Mouse (Mus musculus) testis, adult 2 months (tissue): ENCODE data around the gene Plcb3. TPM values are rescaled to one million over a fixed set of nuclear protein-coding genes. Genes with fewer than 3 reads are reported as not detected.

Source experiments
- H3K27ac ChIP-seq: fragments of 200-500 bp; 2 replicates; pipeline ENCODE4 v1.5.1; 2012; ENCODE audit warnings: low read depth, low read length; ENCODE audit not compliant: control insufficient read depth, insufficient read depth
- H3K27me3 ChIP-seq: fragments of 200-500 bp; 2 replicates; pipeline ENCODE4 v1.6.1; 2012; ENCODE audit warnings: mild to moderate bottlenecking, low read length, moderate library complexity; ENCODE audit not compliant: control insufficient read depth, insufficient read depth
- H3K36me3 ChIP-seq: fragments of 200-500 bp; 2 replicates; pipeline ENCODE4 v1.6.1; 2012; ENCODE audit warnings: mild to moderate bottlenecking, low read length; ENCODE audit not compliant: control insufficient read depth, insufficient read depth
- H3K4me1 ChIP-seq: fragments of 200-500 bp; 2 replicates; pipeline ENCODE4 v1.6.1; 2012; ENCODE audit warnings: low read length; ENCODE audit not compliant: control insufficient read depth, insufficient read depth
- H3K4me3 ChIP-seq: fragments of 200-500 bp; 2 replicates; pipeline ENCODE4 v1.5.1; 2012; ENCODE audit warnings: low read depth, mild to moderate bottlenecking, low read length, moderate library complexity, mixed read lengths; ENCODE audit not compliant: control insufficient read depth
- CTCF ChIP-seq: fragments of 200-500 bp; IDR thresholded peaks from 2 replicates; pipeline ENCODE4 v1.5.1; 2012; ENCODE audit warnings: low read depth, mild to moderate bottlenecking, inconsistent platforms, low read length, moderate library complexity; ENCODE audit not compliant: control insufficient read depth, insufficient read depth, insufficient replicate concordance
- POLR2A ChIP-seq: fragments of 200-500 bp; IDR thresholded peaks from 2 replicates; pipeline ENCODE4 v1.6.1; 2012; ENCODE audit warnings: low read depth, mild to moderate bottlenecking, inconsistent platforms, low read length, moderate library complexity; ENCODE audit not compliant: control insufficient read depth
- polyA plus RNA-seq: library from polyadenylated mRNA; depleted of rRNA; stranded (reverse); fragments of >200 nt; gene quantifications from 2 replicates; pipeline ENCODE4 v1.2.3, GENCODE M21; 2012; rRNA removed

Plcb3 gene
- 13.9 and 14.6 TPM in 2 replicates for polyA plus RNA-seq

DNA sequence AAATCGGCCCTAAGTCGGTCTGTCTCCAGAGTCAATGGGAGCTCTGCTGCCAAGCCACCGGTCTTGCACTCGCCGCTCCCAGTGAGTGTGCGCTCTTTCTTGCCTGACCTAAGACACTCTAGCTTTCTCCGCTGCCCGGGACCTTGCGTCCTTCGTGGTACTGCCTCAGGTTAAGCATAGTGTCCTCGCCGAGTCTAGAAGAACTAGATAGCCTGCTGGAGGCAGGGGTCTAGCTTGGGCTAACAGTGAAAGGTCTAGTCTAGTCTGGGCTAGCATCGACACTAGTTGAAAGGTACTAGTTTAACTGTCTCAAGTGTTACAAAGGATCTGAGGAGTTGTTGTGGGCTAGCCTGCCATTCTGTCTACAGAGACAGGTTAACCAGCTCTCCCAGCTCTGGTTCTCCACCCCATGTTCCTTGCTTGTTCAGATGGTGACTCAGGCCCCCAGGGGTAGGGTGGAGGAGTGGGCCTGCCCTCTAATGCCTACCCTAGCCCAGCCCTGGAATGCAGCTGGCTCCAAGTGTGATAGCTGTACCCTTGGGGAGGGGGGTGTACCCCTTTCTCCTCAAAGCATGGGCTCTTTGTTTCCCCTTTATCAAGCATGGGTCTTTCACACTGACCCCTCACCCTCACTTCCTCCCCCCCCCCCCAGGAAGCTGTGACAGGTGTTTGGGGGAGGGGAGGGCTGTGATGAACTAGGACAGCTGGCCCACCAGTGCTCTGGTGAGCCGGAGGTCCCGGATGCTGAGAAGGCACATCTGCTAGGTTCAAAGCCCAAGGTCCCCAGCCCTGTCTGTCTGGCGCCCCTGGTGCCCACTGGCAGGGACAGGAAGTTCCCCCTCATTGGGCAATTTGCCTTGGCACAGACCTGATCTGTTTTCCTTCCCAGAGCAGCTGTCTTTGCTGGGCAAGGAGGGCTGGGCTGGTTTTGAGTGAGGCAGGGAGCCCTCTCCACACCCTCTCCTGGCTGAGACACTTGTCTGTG lies at the start of gene Plcb3:
TSS of gene Plcb3 (minus strand) at position 934 of the 985 bp plus-strand sequence.
- Histone ChIP-seq H3K36me3 (no peaks in the 10 kb centered on the region), H3K27ac (peak within 1 kb of the TSS; percentile 77), H3K4me1 (peaks cover 27% of the 10 kb centered on the region), H3K4me3 (peak within 1 kb of the TSS; percentile 91), H3K27me3 (no peaks in the 10 kb centered on the region)
- TF ChIP-seq CTCF (no peak), POLR2A (no peak; the same call in 1 of the 2 replicates)

DNA sequence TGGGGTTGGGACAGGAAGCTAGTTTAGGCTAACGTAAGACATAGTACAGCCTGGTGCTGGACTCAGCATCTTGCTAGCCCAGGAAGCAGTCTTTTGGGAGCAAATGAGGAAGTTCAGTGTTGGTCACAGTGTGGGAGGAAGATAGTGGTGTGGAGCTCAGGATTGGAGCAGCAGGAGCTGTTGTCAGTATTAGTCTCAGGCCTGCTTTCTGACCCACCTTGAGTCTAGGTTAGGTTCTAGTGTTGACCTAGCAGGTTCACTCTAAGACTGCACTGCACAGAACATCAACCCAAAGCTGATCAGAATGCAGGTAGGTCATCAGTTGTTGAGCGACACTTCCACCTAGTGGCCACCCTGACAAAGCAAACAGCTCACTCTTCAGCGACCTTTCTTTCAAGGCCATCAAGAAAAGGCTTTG lies 44.0 kb upstream of the Plcb3 start:
- Histone ChIP-seq H3K36me3 (peaks cover 7% of the 10 kb centered on the region), H3K4me3 (no peak overlapping the region), H3K4me1 (no peaks in the 10 kb centered on the region), H3K27ac (peak overlapping the region; percentile 24; the same call in 1 of the 2 replicates), H3K27me3 (no peaks in the 10 kb centered on the region)
- TF ChIP-seq CTCF (no peak; the same call in 1 of the 2 replicates), POLR2A (no peak)

DNA sequence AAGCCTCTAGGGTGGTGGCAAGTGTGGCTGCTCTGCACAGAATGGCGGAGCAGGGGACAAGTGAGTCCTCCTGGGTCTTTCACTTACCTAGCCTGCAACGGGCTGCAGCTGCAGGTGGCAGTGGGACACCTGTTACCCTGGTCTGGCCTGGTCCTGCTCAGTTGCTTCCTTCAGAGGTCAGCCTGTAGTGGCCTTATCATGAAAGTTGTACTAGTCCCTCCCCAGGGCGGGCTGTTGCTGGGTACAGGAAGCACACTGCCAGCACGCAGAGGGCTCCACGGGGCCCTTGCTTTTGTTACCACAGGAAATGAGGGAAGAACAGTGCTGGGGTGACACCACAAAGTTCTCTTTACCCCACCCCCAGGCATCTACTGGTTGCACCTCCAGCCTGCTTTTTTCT lies 42.9 kb upstream of the Plcb3 start, which contains the start of gene Fermt3:
TSS of gene Fermt3 (minus strand) at position 279 of the 400 bp plus-strand sequence.
- no peaks in the 10 kb centered on the region for H3K27me3 ChIP-seq
- H3K4me3 ChIP-seq: no peak within 1 kb of the TSS
- H3K27ac ChIP-seq: peak within 1 kb of the TSS; percentile 63
- TF ChIP-seq POLR2A: no peak
- TF ChIP-seq CTCF: no peak
- no peaks in the 10 kb centered on the region for H3K4me1 ChIP-seq
- peaks cover 5% of the 10 kb centered on the region; the same call in 1 of the 2 replicates for H3K36me3 ChIP-seq

DNA sequence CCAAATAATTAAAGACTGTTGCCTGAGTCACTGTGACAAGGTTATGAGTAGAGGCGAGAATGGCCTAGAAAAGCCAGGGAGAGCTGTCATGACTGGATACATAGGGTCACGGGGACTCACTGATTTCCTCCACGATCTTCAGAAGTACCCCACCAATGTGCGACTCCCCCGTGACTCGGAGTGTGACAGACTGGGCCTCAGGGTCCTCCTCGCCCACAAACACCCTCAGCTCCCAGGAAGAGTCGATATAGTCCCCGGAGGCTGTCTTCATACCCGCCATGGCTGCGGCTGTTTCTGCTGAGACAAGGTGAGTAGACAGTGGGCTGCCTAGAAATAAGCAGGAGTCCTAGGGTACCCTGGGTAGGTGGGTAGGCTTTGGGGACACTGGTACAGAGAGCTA lies 42.3 kb upstream of the Plcb3 start:
- peaks cover 5% of the 10 kb centered on the region; the same call in 1 of the 2 replicates for H3K36me3 ChIP-seq
- H3K27me3 ChIP-seq: no peaks in the 10 kb centered on the region
- TF ChIP-seq POLR2A (no peak), CTCF (no peak)
- H3K4me3 ChIP-seq: no peak overlapping the region
- no peak overlapping the region for H3K27ac ChIP-seq
- H3K4me1 ChIP-seq: no peaks in the 10 kb centered on the region

DNA sequence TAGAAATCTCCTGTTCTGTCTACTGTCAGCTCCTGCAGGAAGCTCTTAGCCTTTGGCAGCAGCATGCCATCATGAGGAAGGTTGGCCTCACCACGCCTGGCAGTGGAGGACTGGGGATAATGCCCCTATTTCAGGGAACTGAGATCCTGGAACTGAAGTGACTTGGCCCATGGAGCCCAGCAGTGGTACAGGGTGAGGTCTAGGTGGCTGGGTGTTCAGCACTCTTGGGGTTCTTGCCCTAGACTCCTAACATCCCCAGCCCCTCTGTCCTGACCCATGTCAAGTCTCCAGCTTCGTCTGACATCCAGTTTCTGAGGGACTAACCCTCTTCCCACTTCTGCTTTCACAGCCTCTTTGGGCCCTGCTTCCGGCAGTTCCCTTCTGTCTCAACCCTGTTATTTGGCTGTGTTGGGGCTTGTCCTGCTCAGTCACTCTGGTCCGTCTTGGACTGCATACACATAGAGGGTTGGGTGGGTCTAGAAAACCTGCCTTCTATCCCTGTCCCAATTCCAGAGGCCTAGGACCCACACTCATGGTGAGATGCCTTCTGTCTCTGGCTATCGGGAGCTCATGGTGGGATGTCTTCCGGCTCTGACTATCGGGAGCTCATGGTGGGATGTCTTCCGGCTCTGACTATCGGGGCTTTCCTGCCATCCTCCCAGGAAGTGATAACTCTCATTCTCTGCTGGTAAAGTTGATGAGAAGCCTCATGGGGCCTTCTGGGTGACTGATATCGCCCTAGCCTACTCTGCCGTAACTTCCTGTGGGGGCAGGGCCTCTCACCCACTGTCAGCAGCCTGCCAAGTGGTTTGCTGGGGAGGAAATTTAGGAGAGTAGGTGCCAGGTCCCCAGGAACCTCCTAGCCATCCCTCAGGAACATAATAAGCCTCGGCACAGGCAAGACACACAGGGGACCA lies 41.5 kb upstream of the Plcb3 start:
- TF ChIP-seq CTCF (no peak), POLR2A (no peak)
- H3K36me3 ChIP-seq: peaks cover 2% of the 10 kb centered on the region; the same call in 1 of the 2 replicates
- H3K27me3 ChIP-seq: no peaks in the 10 kb centered on the region

DNA sequence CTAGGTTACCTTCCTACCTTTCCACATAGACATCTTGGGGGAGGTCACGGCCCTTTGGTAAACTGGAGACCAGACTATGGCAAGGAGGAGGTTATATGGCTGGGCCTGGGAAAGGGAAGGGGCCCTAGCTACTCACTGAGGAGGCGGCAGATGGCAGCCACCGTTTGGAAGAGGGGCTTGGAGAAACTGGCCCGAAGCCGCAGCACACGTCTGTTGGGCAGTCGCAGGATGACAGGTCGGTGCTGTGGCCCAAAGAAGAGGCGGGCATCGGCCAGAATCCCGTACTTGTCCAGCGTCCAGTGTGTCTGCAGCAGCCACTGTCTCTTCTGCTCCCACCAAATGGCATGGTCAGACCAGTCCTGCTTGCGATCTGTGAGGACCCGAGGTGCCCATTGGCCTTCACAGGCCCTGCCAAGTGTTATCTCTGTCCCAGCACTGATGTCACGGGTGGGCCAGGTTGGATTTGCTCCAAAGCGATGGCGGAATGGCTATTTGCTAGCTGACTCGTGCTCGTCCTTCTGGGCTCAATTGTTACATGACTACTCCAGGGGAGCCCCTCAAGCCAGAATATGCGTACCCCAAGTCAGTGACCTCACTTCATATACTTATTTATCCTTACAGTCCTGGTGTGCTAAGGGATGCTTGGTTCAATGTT lies 38.3 kb upstream of the Plcb3 start:
- no peaks in the 10 kb centered on the region for H3K36me3 ChIP-seq

More for the DNA sequence above, 41.5 kb upstream of the Plcb3 start:
- H3K4me3 ChIP-seq: no peak overlapping the region
- no peaks in the 10 kb centered on the region for H3K4me1 ChIP-seq
- H3K27ac ChIP-seq: no peak overlapping the region

More for the DNA sequence above, 38.3 kb upstream of the Plcb3 start:
- Histone ChIP-seq H3K4me1 (no peaks in the 10 kb centered on the region), H3K27me3 (no peaks in the 10 kb centered on the region), H3K4me3 (no peak overlapping the region), H3K27ac (no peak overlapping the region)
- TF ChIP-seq CTCF (no peak), POLR2A (no peak)
